Mouse (Mus musculus) cerebellum, adult 9-10 months (tissue): ENCODE data around the gene Maip1.

Experiments used
- DNase-seq: peaks from one replicate; pipeline ENCODE4 v3.0.0; 2022

Maip1 gene

GRCm38 (mm10) chr1:57429786-57430483 is 23.8 kb downstream of the Maip1 start:
- DNase-seq = no peak

GRCm38 (mm10) chr1:57433141-57433540 is 27.0 kb downstream of the Maip1 start:
- no peak for DNase-seq

GRCm38 (mm10) chr1:57436408-57436807 is 30.3 kb downstream of the Maip1 start:
- DNase-seq = no peak

- no peak for DNase-seq
Observed at GRCm38 (mm10) chr1:57436954-57437353, 30.8 kb downstream of the Maip1 start.

GRCm38 (mm10) chr1:57439026-57439425 is 32.9 kb downstream of the Maip1 start:
- no peak for DNase-seq

GRCm38 (mm10) chr1:57440771-57441170 is 34.6 kb downstream of the Maip1 start:
- no peak for DNase-seq

- DNase-seq = no peak
Observed at GRCm38 (mm10) chr1:57445679-57446078, 39.6 kb downstream of the Maip1 start.

GRCm38 (mm10) chr1:57450241-57450640 is 44.1 kb downstream of the Maip1 start:
- no peak for DNase-seq

GRCm38 (mm10) chr1:57460305-57460940 is 54.3 kb downstream of the Maip1 start:
- DNase-seq = no peak
